Mouse (Mus musculus) adrenal gland, postnatal 36 days (tissue): Measurements from ENCODE around the gene Adad2. TPM values are rescaled to one million over a fixed set of nuclear protein-coding genes. Genes with fewer than 3 reads are reported as not detected.

Experiments used
- DNase-seq, 2 experiments: peaks; one replicate each; pipeline ENCODE4 v3.0.0; 2021; ENCODE audit warnings: mixed read lengths in 1 of 2
- long read RNA-seq, 2 experiments: library from polyadenylated mRNA; stranded (forward); transcript quantifications; one replicate each; pipeline ENCODE4 v2.0.0; 2021; ENCODE audit warnings: borderline sequencing depth in 2 of 2
- total RNA-seq, 2 experiments: library from RNA; stranded (reverse); gene quantifications; 2 replicates each; pipeline ENCODE4 v1.2.3; 2021

The Adad2 gene
- total RNA-seq = not detected
- long read RNA-seq, experiment 1 = 0 reads
- long read RNA-seq, experiment 2 = 0 reads

DNA sequence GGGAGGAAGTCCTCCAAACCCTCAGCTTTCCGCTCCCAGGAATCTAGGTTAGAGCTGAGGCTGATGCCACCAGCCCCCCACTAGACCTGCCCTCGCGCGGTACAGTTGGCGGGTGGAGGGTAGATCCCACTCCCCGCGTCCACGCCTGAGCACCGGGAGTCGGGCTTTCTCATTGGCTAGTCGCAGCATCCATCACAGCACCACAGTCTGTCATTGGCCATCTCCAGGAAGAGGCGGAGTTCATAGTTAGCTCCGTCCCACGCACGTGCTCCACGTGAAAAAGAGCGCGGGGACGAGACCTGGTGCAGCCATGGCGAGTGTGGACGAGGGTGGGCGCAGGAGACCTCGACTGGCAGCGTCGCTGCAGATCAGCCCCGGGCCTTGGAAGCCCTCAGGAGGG lies at the start of gene Adad2:
TSS of gene Adad2 (plus strand) at position 277 of the 400 bp plus-strand sequence.
- no peak for DNase-seq

DNA sequence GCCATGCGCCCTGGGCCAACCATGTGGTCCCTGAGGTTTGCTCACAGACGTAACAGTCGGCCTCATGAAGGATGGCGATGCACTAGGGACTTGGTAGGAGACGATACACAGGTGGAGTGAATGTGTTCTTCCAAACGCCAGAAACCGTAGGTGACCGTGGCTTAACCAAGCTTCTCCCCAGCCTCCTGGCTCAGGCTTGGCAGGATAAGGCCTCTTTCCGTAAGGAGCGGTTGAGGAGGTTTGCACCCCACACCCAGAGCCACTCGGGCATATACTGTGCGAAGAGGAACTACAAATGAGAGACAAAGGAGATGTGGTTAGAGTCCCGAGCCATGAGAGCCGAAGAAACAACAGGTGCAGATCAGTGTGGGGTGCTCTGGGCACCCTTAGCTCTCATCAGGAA lies 48.7 kb upstream of the Adad2 start:
- no peak for DNase-seq

DNA sequence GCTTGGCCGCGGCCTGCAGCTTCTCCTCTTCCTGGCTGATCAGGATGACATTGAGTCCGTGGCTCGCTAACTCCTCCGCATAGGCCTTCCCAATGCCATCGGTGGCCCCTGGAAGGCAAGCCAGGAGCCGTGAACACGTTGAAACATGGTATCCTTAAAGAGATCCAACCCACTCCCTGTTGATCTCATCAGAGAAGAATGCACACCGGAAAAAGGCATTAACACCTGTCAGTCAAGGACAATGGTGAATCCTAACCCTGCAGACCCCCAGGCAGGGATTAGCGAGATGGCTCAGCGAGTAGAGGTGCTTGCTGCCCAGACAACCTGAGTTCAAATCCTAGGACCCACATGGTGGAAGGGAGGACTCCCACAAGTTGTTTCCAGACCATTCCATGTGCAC lies 46.2 kb upstream of the Adad2 start:
- no peak for DNase-seq

- no peak for DNase-seq
Measured at GRCm38 (mm10) chr8:119568251-119568650, 44.3 kb upstream of the Adad2 start.

DNA sequence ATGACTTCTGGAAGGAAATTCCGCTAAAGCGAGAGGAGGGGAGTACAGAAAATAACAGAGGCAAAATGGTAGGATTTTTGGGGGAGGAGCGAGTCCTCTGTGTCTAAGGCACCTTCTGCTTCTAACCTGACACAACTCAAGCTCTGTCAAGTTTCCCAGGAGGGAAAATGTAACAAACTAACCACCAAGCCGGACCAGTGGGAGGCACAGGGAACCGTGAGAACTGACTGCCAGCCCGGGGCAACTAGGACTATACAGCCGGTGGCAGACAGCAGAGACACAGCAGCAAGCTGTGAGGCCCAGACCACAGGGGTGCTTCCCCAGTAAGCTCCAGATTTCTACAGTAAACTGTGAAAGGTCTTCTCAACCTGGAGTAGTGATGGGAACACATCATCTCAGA lies 43.6 kb upstream of the Adad2 start:
- DNase-seq = no peak

GRCm38 (mm10) chr8:119569881-119570280 lies 42.7 kb upstream of the Adad2 start:
- no peak for DNase-seq

- no peak for DNase-seq
Measured at GRCm38 (mm10) chr8:119571135-119571534, 41.4 kb upstream of the Adad2 start.

GRCm38 (mm10) chr8:119572411-119572810 lies 40.1 kb upstream of the Adad2 start:
- DNase-seq = no peak

- peak; percentile 98 to 99 for DNase-seq
Measured at GRCm38 (mm10) chr8:119574437-119575365, 37.8 kb upstream of the Adad2 start, which contains the start of the genes Hsdl1 and Dnaaf1. Gene Hsdl1, minus strand, starts transcription at chr8:119575183. Gene Dnaaf1, plus strand, starts transcription at chr8:119575235.

- DNase-seq = no peak
Measured at GRCm38 (mm10) chr8:119575366-119575726, 37.2 kb upstream of the Adad2 start.

DNA sequence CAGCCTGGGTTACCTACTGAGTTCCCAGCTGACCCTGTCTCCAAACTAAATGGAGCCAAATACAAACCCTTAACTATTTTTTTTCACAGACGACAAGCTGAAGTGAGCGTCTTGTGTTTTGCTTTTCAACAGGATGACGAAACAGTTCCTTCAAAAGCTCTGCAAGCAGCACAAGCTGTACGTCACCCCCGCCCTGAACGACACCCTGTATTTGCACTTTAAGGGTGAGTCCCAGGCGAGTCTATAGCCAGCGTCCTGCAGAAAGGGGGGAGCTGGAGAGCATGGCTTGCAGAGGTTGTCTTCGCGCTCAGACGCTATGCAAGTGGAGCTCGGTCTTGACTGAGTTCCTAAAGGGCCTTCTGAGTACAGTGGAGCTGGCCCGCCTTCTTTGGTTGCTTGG lies 33.5 kb upstream of the Adad2 start:
- no peak for DNase-seq

DNA sequence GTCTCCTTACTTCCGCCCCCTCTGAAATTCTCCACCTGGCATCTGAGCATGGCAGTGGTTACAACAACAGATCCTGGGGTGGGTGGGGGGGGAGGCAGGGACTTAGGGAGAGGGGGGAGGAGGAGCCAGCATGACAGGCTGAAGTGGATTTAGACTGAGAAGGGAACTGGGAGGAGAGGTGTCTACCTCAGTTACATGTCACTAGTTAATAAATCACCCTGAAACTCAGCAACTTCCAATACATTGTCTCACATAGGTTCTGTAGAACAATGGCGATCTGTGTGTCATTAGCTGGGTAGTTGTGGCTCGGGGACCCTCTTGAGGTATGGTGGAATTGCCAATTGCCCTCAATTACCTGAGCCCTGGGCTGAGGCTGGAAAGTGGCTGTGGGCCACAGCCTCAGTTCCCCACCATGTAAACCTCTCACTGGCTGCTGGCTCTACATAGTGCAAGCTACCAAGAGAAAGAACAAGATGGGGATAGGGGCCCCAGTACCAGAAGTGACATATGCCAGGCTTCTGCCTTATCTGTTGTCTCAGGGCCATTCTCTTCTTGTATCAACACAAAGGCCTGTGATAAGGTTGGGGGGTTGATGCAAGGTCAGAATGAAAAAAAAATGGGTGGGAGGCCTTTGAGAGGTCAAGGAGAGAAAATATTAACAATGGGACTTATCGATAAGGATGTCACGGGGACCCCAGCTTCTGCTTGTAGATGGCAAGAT lies 31.9 kb upstream of the Adad2 start:
- no peak for DNase-seq

DNA sequence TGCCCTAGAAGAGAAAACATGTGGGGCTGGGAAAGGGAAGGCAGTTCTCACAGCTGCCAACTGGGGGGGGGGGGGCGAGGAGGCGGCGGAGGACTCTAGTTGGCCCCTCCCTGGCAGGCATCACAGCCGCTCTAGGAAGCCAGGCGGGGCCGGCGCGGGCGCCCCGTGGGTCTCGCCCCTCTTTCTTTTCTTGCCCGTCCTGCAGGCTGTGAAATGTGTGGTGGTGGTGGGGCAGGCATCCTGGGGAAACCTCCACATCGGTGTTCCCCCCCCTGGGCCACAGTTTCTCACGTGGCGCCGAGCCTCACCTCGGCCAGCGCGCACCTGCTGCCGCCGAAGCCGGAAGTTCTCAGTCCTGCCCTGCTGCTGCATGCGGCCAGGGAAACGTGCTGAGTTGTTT lies 26.6 kb upstream of the Adad2 start:
- no peak for DNase-seq

GRCm38 (mm10) chr8:119588321-119588720 lies 24.2 kb upstream of the Adad2 start:
- no peak for DNase-seq

- peak in 1 of 2 experiments; percentile 30 for DNase-seq
Measured at GRCm38 (mm10) chr8:119588844-119589243, 23.7 kb upstream of the Adad2 start.

- DNase-seq = no peak
Measured at GRCm38 (mm10) chr8:119590348-119590747, 22.2 kb upstream of the Adad2 start.

- DNase-seq = no peak
Measured at GRCm38 (mm10) chr8:119591456-119591855, 21.1 kb upstream of the Adad2 start.

DNA sequence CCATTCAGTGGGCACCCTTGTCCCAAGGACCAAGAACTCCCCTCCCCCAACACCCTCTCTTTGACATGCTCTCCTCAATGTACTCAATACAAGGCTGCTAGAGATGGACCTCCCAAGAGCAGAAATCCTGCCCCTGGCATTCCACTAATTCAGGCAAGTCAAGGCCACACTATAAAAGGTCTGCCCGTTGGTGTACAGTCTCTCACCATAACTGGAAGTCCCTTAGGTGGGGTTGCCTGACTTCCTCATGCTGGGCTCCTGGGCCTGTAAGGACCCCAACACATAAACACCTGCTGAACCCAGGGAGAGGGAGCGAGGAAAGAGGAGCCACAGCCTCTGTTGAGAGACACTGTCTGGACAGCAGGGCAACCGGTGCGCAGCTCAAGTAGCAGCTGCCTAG lies 8.8 kb upstream of the Adad2 start:
- DNase-seq = peak in 1 of 2 experiments; percentile 29

GRCm38 (mm10) chr8:119604398-119604803 lies 8.1 kb upstream of the Adad2 start:
- no peak for DNase-seq

GRCm38 (mm10) chr8:119604996-119605395 lies 7.6 kb upstream of the Adad2 start, which contains the start of gene Taf1c:
Gene Taf1c, minus strand, starts transcription at chr8:119605222.
- peak; percentile 94 for DNase-seq

DNA sequence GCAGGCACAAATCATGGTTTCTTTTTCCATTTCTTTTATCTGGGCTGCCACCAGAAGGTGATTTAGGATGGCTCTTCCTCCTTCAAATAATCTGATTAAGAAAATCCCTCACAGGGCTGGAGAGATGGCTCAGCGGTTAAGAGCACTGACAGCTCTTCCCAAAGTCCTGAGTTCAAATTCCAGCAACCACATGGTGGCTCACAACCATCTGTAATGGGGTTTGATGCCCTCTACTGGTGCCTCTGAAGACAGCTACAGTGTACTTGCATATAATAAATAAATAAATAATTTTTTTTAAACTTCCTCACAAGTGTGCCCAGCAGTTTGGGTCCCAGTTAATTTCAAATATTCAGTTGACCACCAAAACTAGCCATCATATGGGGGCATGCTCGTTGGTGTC lies 6.3 kb upstream of the Adad2 start:
- no peak for DNase-seq

- DNase-seq = no peak
Measured at GRCm38 (mm10) chr8:119615096-119615495, 2.5 kb downstream of the Adad2 start.

GRCm38 (mm10) chr8:119616358-119616757 lies 3.8 kb downstream of the Adad2 start:
- DNase-seq = no peak
